Mouse (Mus musculus) adrenal gland, adult 8-10 months (tissue): ENCODE results near the gene Sertm1. TPM values are rescaled to one million over a fixed set of nuclear protein-coding genes. Genes with fewer than 3 reads are reported as not detected.

Source experiments
- DNase-seq: peaks from one replicate; pipeline ENCODE4 v3.0.0; 2022
- total RNA-seq, 4 experiments: library from RNA; stranded (reverse); gene quantifications; 2 replicates each; pipeline ENCODE4 v1.2.4; 2022

Gene Sertm1
- not detected for total RNA-seq

DNA sequence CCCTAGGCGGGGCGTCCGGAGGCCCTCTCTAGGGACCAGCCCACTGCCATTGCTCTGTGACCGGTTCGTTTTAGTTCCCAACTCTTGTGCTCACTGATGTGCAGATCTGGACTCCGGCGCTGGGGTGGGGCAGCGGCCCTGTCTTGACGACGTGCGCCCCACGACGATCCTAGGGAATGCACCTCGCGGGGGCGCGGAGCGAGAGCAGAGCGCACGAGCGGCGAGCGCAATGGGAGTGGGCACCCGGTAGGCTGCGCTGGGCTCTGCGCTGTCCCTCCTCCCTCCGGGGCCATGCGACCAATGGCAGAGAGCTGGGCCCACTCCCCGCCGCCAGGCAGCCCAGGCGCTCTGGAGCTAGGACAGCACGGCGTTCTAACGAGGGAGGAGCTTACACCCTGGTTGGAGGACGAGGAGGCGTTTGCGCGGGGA lies at the start of gene Sertm1:
Sertm1 (minus strand) TSS at position 245 of the 429 bp plus-strand sequence.
- DNase-seq: no peak

DNA sequence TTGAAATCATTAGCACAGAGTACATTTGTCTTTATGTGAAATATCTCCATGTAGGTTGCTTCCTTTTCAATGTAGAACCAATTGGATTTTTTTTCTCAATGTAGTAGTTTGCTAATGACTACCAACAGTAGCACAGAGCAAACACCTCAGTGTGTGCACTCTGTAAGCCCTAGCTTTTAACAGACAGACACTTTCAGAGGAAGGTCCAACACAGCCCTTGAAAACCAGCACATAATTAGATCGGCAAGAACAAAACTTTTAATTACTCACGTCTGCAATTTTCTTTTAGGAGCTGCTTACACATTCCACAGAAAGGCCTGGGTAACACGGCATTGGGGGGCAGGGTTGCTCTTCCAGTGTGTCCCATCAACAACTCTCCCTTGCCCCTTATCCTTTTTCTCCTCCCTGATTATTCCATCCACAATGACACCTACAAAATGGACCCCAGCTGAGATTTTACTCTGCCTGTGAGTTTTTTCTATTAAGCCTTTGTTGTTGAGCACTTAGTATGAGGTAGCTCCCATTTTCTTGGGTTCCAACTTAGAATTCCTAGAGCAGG lies 49.3 kb upstream of the Sertm1 start:
- DNase-seq: no peak

DNA sequence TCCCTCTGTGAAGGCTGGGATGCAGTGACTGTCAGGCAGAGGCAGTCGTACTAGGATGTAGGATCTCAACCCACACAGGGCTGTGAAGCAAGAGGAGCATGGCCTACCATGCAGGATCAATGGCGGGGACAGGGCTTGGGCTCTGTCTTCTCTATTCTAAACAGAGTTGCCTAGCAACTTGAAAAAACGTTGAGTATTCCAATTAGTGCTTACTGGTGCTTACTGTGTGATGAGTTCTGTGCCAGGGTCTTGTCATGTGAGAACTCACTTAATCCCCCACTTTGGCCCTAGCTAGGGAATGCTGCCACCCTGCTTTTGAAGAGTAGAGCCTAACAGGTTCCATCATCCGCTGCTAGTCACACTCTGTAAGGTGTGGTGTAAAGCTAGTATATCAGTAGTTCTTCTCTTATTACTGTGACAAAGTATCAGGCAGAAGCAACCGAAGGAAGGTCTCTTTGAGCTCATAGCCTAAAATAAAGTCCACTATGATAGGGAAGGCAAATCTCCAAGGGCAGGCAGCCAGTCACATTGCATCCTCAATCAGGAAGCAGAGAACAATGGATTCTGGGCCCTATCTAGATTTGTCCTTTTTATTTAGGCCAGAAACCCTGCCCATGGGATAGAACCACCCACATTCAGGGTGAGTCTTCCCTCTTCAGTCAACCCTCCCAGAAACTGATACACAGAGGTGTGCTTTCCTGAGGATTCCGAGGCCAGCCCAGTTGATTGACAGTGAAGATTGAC lies 27.6 kb upstream of the Sertm1 start:
- DNase-seq: no peak

DNA sequence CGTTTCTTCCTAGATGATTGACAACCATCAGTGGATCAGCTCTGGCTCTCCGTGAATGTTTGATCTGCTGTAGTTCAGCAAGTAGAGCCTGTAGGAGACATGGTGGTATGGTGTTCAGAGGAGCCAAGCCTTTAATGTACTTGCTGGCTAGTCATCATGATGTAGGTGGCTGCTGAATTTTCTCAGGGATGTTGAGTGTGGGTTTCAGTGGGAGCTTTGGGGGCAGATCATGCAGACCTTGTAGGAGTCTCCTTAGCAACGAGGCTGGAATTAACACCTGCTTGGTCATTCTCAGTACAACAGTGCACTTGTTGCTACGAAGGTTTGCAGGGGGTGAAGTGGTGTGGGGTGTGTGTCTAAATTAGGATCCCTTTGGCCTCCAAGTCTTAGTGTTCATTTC lies 18.8 kb upstream of the Sertm1 start:
- no peak for DNase-seq

DNA sequence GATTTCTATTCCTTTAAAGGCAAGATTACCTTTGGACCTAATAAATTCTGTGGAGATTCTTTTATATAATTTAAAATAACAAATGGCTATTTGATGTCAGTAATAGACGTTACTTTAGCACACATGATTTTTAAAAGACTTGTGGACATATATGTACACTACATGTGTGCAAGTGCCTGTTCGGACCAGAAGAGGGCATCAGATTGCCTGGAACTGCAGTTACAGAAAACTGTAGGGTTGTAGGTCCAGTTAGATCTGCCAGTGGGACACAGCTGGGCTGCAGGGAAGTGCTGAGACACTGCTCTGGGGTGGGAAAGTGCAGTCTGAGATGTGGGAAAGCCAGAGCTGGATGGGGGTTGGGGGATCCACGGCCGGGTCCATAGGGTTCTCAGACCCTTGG lies 16.9 kb upstream of the Sertm1 start:
- no peak for DNase-seq

DNA sequence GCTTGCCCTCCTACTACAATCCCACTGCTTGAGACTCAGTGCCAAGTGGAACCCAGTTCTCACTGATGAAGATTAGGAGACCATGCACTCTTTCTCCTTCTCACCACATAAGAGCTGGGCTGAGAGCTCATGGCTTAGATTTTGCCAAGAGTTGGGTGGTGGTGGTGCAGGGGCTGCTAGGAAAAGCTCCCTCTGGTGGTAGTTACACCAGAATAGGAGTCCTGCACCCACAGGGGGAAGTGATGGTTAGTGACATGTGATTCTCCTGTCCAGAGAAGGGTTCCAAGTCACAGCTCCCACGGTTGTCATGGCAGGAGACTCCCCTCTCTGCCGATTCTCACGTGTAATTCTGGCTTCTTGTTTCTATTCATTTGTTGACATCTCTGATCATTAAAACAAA lies 4.7 kb upstream of the Sertm1 start:
- no peak for DNase-seq

DNA sequence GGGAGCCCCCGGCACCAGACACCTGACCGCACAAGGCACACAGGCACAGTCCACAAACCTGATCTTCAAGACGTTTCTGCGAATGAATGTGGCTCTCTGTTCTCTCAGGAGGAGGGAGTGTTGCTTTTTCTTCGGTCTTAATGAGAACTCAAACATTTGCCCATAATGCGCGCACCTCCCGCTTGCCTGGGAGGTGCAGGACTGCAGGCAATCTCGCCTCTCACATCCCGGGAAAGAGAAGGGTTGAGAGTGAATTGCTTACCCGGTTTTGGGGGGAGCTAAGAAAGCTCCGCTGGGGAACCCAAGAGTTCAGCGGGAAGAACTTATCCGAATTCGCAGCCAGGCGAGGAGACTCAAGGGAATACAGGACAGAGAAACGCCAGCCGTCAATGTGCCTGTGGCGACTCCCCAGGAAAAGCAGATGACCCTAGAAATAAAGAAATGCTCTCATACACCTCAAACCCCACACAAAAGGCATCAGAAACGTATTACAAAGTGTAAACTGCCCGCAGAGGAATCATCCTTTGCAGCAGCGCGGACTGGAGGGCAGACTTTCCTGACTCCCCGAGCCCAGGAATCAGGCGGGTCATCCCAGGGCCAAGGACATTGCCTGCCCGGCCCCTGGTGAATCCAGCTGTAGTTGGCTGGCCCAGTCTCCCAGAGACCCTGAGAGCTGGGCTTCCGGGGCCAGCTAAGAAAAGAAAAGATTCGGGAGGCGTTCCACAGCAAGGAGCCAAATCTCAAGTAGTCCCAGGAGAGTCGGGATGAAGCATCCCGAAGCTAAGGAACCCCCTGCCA lies 643 bp downstream of the Sertm1 start:
- no peak for DNase-seq

DNA sequence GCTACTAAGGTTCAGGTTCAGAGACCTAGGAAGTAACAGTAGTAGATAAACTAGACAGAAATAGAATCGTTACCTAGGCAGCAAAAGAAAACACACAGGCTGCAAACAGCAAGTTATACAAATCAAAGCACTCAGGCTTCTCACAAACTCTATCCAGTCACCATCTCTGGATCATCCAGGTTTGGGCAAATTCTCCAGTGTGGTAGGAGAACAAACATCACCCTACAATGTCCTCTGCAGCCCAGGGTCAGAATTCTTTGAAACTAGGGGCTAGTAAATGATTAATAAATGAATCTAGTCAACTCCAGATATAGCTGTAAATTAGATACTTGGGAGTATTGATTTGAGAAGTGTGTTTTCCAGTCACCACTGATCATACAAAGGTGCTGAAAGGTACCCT lies 6.8 kb downstream of the Sertm1 start:
- no peak for DNase-seq

DNA sequence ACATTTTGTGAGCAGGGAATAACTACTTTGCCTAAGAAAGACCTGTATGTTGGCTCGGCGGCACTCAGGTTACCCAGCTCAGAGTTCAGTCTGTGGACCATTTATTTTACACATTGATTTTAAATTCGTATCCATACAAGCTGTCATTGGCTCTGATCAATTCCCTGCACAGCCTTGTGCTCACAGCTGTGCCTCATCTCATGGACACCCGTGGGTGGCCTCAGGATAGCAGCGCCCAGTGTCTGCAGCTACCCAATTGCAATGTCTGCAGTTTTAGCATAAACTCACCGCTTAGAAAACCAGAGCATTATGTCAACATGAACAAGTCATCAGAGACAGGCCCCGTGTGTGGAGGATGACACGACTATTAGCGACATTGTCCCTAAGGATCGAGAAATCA lies 17.7 kb downstream of the Sertm1 start:
- no peak for DNase-seq

DNA sequence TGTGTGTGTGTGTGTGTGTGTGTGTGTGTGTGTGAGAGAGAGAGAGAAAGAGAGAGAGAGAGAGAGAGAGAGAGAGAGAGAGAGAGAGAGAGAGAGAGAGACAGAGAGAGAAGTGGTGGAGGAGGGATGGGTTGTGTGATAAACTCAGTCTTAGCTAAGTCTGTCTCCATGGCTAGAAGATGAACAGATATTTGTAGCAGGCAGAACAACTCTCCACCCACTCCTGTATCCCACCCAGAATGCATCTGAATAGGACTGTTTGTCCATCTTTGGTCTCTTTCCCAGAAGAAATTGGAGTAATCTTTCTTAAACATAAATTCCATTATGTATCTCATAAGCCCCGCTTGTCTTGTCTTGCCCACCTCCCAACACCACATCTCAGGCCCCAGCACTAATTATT lies 20.8 kb downstream of the Sertm1 start:
- no peak for DNase-seq

DNA sequence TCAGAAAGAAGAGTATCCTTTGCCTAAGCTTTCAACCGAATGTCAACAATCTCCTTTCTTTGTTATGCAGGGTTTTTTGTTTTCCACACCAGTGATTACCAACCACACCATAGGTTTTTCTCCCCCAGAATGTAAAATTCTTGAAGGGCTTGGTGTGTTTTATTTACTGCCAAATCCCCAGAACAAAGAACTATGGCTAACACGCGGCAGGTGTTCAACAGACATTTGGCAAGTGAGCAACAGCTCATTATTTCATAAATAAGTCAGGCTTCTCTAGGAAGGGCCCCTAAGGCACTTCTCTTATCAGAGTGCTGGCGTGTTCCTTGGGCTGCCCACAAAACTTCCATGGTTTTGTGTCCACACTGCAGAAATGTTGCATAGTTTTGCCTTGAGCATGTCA lies 23.5 kb downstream of the Sertm1 start:
- no peak for DNase-seq

DNA sequence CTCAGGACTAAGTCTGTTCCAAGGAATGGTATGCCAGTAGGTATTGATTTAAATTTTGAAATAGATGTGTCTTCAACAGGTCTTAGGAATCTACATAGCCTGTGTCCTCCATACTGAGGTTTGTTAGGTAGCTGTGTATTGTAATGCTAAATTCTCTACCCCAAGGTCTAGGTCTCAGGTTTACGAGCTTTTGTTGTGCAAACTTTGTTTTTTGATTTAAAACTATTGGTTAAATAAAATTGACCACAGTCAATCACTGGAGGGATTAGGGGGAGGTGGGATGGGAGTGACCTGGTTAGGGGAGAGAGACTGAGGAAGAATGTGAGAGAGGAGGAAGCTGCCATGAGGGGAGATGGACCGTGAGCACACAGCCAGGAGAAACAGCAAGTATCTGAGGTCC lies 29.2 kb downstream of the Sertm1 start:
- no peak for DNase-seq

Other genes with a start within 250 kb of the Sertm1 start
- 10 to 100 TPM; 35.7 to 66.3 (median 50.8) TPM for gene Supt20, start 223.1 kb downstream of the Sertm1 start, total RNA-seq
- gene Gm21958, start 201.5 kb downstream of the Sertm1 start, total RNA-seq: not detected
- 10 to 100 TPM; 28.5 to 47.2 (median 40.2) TPM for gene Exosc8, start 180.5 kb downstream of the Sertm1 start, total RNA-seq
- 10 to 100 TPM; 40.0 to 49.7 (median 41.0) TPM for gene Alg5, start 180.3 kb downstream of the Sertm1 start, total RNA-seq
- gene Smad9, start 160.3 kb downstream of the Sertm1 start, total RNA-seq: 10 to 100 TPM; 26.9 to 55.8 (median 28.7) TPM
- 10 to 100 TPM; 25.4 to 38.6 (median 31.6) TPM for gene Rfxap, start 108.1 kb downstream of the Sertm1 start, total RNA-seq
- not detected for gene Ccna1, start 139.6 kb upstream of the Sertm1 start, total RNA-seq
- gene Spg20, start 196.2 kb upstream of the Sertm1 start, total RNA-seq: 10 to 100 TPM; 52.4 to 63.4 (median 57.1) TPM
- not detected for gene Ccdc169, start 221.5 kb upstream of the Sertm1 start, total RNA-seq